Mouse (Mus musculus) neural tube, embryonic 15.5 days (tissue): Measurements from ENCODE around the gene Adal. TPM values are rescaled to one million over a fixed set of nuclear protein-coding genes. Genes with fewer than 3 reads are reported as not detected.

Experiments used
- ATAC-seq: fragments of 200-750 bp; cut with Nextera tagmentation; 2 replicates; pipeline ENCODE4 v1.8.0; 2017; ENCODE audit warnings: mild to moderate bottlenecking, moderate TSS enrichment, moderate library complexity; ENCODE audit not compliant: low FRiP score
- H3K27ac ChIP-seq: fragments of 300-500 bp; sonication (generic); replicated peaks from 2 replicates; pipeline ENCODE4 v1.5.1; 2015; ENCODE audit warnings: mild to moderate bottlenecking, inconsistent platforms
- H3K27me3 ChIP-seq: fragments of 300-500 bp; sonication (generic); replicated peaks from 2 replicates; pipeline ENCODE4 v1.6.1; 2015; ENCODE audit warnings: inconsistent platforms
- H3K36me3 ChIP-seq: fragments of 300-500 bp; sonication (generic); 2 replicates; pipeline ENCODE4 v1.6.1; 2015; ENCODE audit warnings: inconsistent platforms
- H3K4me1 ChIP-seq: fragments of 300-500 bp; sonication (generic); 2 replicates; pipeline ENCODE4 v1.6.1; 2015; ENCODE audit warnings: inconsistent platforms
- H3K4me2 ChIP-seq: fragments of 300-500 bp; sonication (generic); 2 replicates; pipeline ENCODE4 v1.6.1; 2015; ENCODE audit warnings: inconsistent platforms, mild to moderate bottlenecking, moderate library complexity
- H3K4me3 ChIP-seq: fragments of 300-500 bp; sonication (generic); replicated peaks from 2 replicates; pipeline ENCODE4 v1.5.1; 2015; ENCODE audit warnings: mild to moderate bottlenecking, inconsistent platforms
- H3K9ac ChIP-seq: fragments of 300-500 bp; sonication (generic); replicated peaks from 2 replicates; pipeline ENCODE4 v1.6.1; 2015; ENCODE audit warnings: mild to moderate bottlenecking, inconsistent platforms
- H3K9me3 ChIP-seq: fragments of 300-500 bp; sonication (generic); replicated peaks from 2 replicates; pipeline ENCODE4 v1.6.1; 2016; ENCODE audit warnings: inconsistent platforms
- WGBS: fragments of 180-500 bp; shearing (Covaris S2); methylation state at CpG from one replicate; pipeline ENCODE4 v1.1.7; 2015; ENCODE audit warnings: mixed read lengths; 5-methylcytosine and 5-hydroxymethylcytosine counted together
- polyA plus RNA-seq: library from polyadenylated mRNA; unstranded; fragments of >200 nt; fragmentation: Nextera tagmentation; extraction: Ambion mirVana; gene quantifications from 2 replicates; pipeline ENCODE4 v1.2.1, GENCODE M21; 2015

The Adal gene
- polyA plus RNA-seq, 1 experiment from 2014 or later: 27.6 TPM

DNA sequence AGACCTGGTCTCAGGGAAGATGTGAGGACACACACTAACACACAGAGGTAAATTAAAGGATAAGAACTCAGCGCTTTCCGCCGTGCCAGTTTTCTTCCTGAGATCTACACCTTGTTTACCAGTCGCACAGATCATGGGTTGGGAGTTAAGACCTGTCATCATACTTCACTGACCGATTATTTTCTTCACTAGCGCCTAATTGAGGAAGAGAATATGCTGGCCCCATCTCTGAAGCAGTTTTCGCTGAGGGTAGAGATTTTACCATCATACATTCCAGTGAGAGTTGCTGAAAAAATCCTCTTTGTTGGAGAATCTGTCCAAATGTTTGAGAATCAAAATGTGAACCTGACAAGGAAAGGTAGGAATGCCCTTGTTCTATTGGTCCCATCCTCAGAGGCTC, 43.9 kb downstream of the Adal start:
- Histone ChIP-seq H3K27me3 (no peaks in the 10 kb centered on the region), H3K9ac (no peak overlapping the region), H3K4me3 (no peak overlapping the region), H3K9me3 (no peaks in the 10 kb centered on the region), H3K4me2 (no peak overlapping the region), H3K27ac (no peak overlapping the region), H3K36me3 (peaks cover 59% of the 10 kb centered on the region), H3K4me1 (no peaks in the 10 kb centered on the region)
- WGBS: 98% methylated on average over 7 of the region's 7 CpGs
- ATAC-seq: no peak

DNA sequence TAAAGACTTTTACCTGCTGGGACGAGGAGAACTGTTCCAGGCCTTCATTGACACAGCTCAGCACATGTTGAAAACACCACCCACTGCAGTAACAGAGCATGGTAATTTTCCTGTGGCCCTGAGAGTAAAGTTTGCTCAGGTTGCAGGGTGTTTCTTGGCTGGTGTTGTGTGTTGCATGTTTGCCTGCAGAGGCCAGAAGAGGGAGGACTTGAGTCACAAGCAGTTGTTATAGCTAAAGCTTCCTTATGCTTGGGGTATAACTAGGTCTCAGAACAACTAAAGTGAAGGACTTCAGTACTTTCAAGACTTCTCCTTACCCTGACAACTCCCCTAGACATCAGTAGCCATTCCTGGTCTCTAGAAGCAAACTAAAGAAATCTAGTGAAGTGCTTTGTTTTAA, 48.3 kb downstream of the Adal start:
- ATAC-seq: no peak
- Histone ChIP-seq H3K9ac (no peak overlapping the region), H3K4me2 (no peak overlapping the region), H3K36me3 (peaks cover 81% of the 10 kb centered on the region), H3K4me3 (no peak overlapping the region), H3K4me1 (no peaks in the 10 kb centered on the region), H3K27ac (no peak overlapping the region), H3K9me3 (no peaks in the 10 kb centered on the region), H3K27me3 (no peaks in the 10 kb centered on the region)
- WGBS: 72% methylated on average over 1 of the region's 1 CpGs

DNA sequence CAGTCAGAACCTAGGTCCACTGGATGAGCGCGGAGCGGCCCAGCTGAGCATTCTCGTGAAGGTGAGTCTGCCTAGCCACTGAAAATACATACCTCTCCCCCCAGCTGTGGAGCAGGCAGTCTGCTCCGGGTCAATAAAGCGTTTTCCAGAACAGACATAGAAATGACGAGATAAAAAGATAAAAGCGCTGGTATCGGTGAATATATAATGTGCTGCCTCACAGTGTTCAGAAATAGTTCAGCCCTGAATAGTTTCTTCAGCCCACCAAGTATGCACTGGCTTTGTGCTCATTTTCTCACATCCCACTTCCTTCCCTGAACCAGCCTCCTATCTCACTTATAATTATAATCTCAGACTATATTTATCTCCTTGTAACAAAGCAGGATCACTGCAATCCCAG, 55.2 kb downstream of the Adal start:
- peaks cover 93% of the 10 kb centered on the region for H3K36me3 ChIP-seq
- no peaks in the 10 kb centered on the region for H3K4me1 ChIP-seq
- no peak overlapping the region for H3K4me2 ChIP-seq
- WGBS: 95% methylated on average over 9 of the region's 9 CpGs
- no peaks in the 10 kb centered on the region for H3K9me3 ChIP-seq
- no peak overlapping the region for H3K27ac ChIP-seq
- no peak overlapping the region for H3K9ac ChIP-seq
- no peaks in the 10 kb centered on the region for H3K27me3 ChIP-seq
- ATAC-seq: no peak
- no peak overlapping the region for H3K4me3 ChIP-seq

DNA sequence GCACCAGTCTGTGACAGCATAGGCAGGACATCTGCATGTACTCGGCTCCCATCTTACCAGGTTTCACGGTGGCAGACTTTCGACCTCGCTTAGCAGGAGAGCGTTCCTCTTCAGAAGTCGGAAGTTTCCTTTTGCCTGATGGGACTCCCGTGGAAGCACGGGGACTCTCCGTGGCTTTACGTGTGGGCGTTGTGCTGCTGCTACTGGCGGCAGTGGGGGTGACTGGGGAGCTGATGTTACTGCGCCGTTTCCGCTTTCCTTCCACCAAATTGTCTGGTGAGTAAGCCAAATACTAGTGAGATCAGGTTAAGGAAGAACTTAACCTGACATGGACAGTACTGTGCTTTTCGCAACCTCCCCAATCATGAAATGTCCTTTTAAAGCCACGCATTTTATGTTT, 64.0 kb downstream of the Adal start:
- Histone ChIP-seq H3K9me3 (no peaks in the 10 kb centered on the region), H3K27ac (no peak overlapping the region), H3K36me3 (peaks cover 99% of the 10 kb centered on the region), H3K4me2 (no peak overlapping the region), H3K27me3 (no peaks in the 10 kb centered on the region), H3K9ac (no peak overlapping the region), H3K4me1 (no peaks in the 10 kb centered on the region), H3K4me3 (no peak overlapping the region)
- WGBS: 96% methylated on average over 17 of the region's 17 CpGs
- no peak for ATAC-seq

Other genes with a start within 250 kb of the Adal start
- gene Ubr1, start 169.7 kb upstream of the Adal start, polyA plus RNA-seq: 29.7 and 33.0 TPM in 2 replicates
- gene Tmem62, start 163.4 kb upstream of the Adal start, polyA plus RNA-seq: 15.0 and 15.1 TPM in 2 replicates
- 78.0 and 81.7 TPM in 2 replicates for gene Ccndbp1, start 132.0 kb upstream of the Adal start, polyA plus RNA-seq
- 0.37 and 0.75 TPM in 2 replicates for gene Epb42, start 103.4 kb upstream of the Adal start, polyA plus RNA-seq
- gene Tgm5, start 54.6 kb upstream of the Adal start, polyA plus RNA-seq: 0.09 and 0.14 TPM in 2 replicates
- gene Tgm7, start 30.6 kb upstream of the Adal start, polyA plus RNA-seq: 0.13 TPM in 1 of 2 replicates, not detected in the other
- gene Lcmt2, start 225 bp downstream of the Adal start, polyA plus RNA-seq: 18.9 and 21.5 TPM in 2 replicates
- 45.2 and 47.2 TPM in 2 replicates for gene Tubgcp4, start 30.2 kb downstream of the Adal start, polyA plus RNA-seq
- 6.0 and 6.8 TPM in 2 replicates for gene Zscan29, start 30.7 kb downstream of the Adal start, polyA plus RNA-seq
- 131 and 146 TPM in 2 replicates for gene Trp53bp1, start 131.0 kb downstream of the Adal start, polyA plus RNA-seq
- gene Map1a, start 149.2 kb downstream of the Adal start, polyA plus RNA-seq: 32.5 and 38.6 TPM in 2 replicates
- 20.5 and 22.0 TPM in 2 replicates for gene Ppip5k1, start 215.0 kb downstream of the Adal start, polyA plus RNA-seq
- gene Ckmt1, start 217.3 kb downstream of the Adal start, polyA plus RNA-seq: 131 and 149 TPM in 2 replicates
- not detected in 2 replicates for gene Strc, start 246.7 kb downstream of the Adal start, polyA plus RNA-seq